ENCODE assay signal across 8 mouse cellular contexts in genomic region chr11:51805221-51805981, GRCm38 (mm10). TPM values are rescaled to one million over a fixed set of nuclear protein-coding genes. Genes with fewer than 3 reads are reported as not detected.
DNase-seq lines count a peak whose midpoint lies in the region; ATAC-seq lines count a peak whose summit lies in the region.

No protein-coding gene starts in this region.

- H3K9ac ChIP-seq in intestine, embryonic 14.5 days (ENCODE audit: low read length), result peak overlapping the region; percentile 29; the same call in 1 of the 2 replicates

- no peaks in the 10 kb centered on the region for H3K27me3 ChIP-seq in intestine, embryonic 14.5 days (replicated peaks; ENCODE audit: control insufficient read depth, insufficient read depth, low read length)

- H3K4me1 ChIP-seq in intestine, embryonic 14.5 days (replicated peaks; ENCODE audit: control insufficient read depth, insufficient read depth, low read length), result peaks cover 5% of the 10 kb centered on the region; the same call in 1 of the 2 replicates

- H3K4me2 ChIP-seq in intestine, embryonic 14.5 days (ENCODE audit: low read length), result peak overlapping the region; percentile 72

- peak; percentile 45 to 48 for DNase-seq in adrenal gland, adult 18-20 months (ENCODE audit: low spot score in 2 of 2)
- DNase-seq in embryo, embryonic 10 days (ENCODE audit: low spot score), result peak; percentile 93
- peak; percentile 40 for DNase-seq in gastrocnemius, postnatal 10 days
- peak; percentile 80 for DNase-seq in intestine, embryonic 14.5 days (ENCODE audit: low spot score)
- peak; percentile 75 to 85 for DNase-seq in left cerebral cortex, postnatal 14 days (ENCODE audit: low spot score in 2 of 2)
- peak; percentile 75 to 79 for DNase-seq in right cerebral cortex, adult 2 months (ENCODE audit: low spot score in 2 of 2)
- no peak for DNase-seq in MN1 (ENCODE audit: low spot score)

- 23% methylated on average over 17 of the region's 17 CpGs for WGBS in intestine, embryonic 14.5 days

- peak overlapping the region; percentile 46 for H3K4me3 ChIP-seq in intestine, embryonic 14.5 days (ENCODE audit: low read depth, low read length)

- H3K27ac ChIP-seq in intestine, embryonic 14.5 days (ENCODE audit: low read depth), result no peak overlapping the region

- peak; percentile 52 for ATAC-seq in intestine, embryonic 14.5 days (replicated peaks; ENCODE audit: low FRiP score, low TSS enrichment, low read depth)
- ATAC-seq in megakaryocyte progenitor cell, adult 5-6 weeks (replicated peaks; ENCODE audit: poor library complexity), result peak; percentile 95

- H3K36me3 ChIP-seq in intestine, embryonic 14.5 days (ENCODE audit: control insufficient read depth, insufficient read depth, low read length), result no peaks in the 10 kb centered on the region

- intact Hi-C loops in left cerebral cortex, postnatal 14 days (cut with DNase I), result no loop called here

- H3K9me3 ChIP-seq in intestine, embryonic 14.5 days (ENCODE audit: control insufficient read depth, low read length), result no peaks in the 10 kb centered on the region

RNA-seq across cellular contexts. Expression of gene Sar1b, which starts 41.9 kb away (rescaled TPM):
- 100 to 1,000 TPM; 109 to 110 TPM for total RNA-seq in adrenal gland, adult 18-20 months (2021)
- 100 to 1,000 TPM; 119 to 133 TPM for total RNA-seq in gastrocnemius, postnatal 10 days (2021)
- 119 and 123 TPM in 2 replicates for polyA plus RNA-seq in intestine, embryonic 14.5 days (2014; fragmentation: Nextera tagmentation; extraction: Ambion mirVana)
- total RNA-seq in left cerebral cortex, postnatal 14 days (2021), result 10 to 100 TPM; 73.8 to 74.4 TPM
- 123 and 132 TPM in 2 replicates for total RNA-seq in megakaryocyte progenitor cell, adult 5-6 weeks (2015)
- total RNA-seq in megakaryocyte progenitor cell, adult 5-6 weeks (2017), result 62.7 and 74.4 TPM in 2 replicates

RNA-seq across cellular contexts. Expression of gene Sec24a, which starts 42.0 kb away (rescaled TPM):
- 10 to 100 TPM; 33.2 to 47.2 TPM for total RNA-seq in adrenal gland, adult 18-20 months (2021)
- 10 to 100 TPM; 21.7 to 24.0 TPM for total RNA-seq in gastrocnemius, postnatal 10 days (2021)
- polyA plus RNA-seq in intestine, embryonic 14.5 days (2014; fragmentation: Nextera tagmentation; extraction: Ambion mirVana), result 17.0 and 19.2 TPM in 2 replicates
- 10 to 100 TPM; 20.9 to 24.4 TPM for total RNA-seq in left cerebral cortex, postnatal 14 days (2021)
- 24.6 and 29.6 TPM in 2 replicates for total RNA-seq in megakaryocyte progenitor cell, adult 5-6 weeks (2015)
- total RNA-seq in megakaryocyte progenitor cell, adult 5-6 weeks (2017), result 4.9 and 7.5 TPM in 2 replicates

RNA-seq across cellular contexts. Expression of gene Jade2, which starts 52.1 kb away (rescaled TPM):
- total RNA-seq in adrenal gland, adult 18-20 months (2021), result 10 to 100 TPM; 19.2 to 19.7 TPM
- 1 to 10 TPM; 2.3 to 2.6 TPM for total RNA-seq in gastrocnemius, postnatal 10 days (2021)
- 0.82 and 0.95 TPM in 2 replicates for polyA plus RNA-seq in intestine, embryonic 14.5 days (2014; fragmentation: Nextera tagmentation; extraction: Ambion mirVana)
- total RNA-seq in left cerebral cortex, postnatal 14 days (2021), result 10 to 100 TPM; 12.3 to 13.4 TPM
- 5.7 and 7.7 TPM in 2 replicates for total RNA-seq in megakaryocyte progenitor cell, adult 5-6 weeks (2015)
- 6.0 and 7.0 TPM in 2 replicates for total RNA-seq in megakaryocyte progenitor cell, adult 5-6 weeks (2017)
